ENCODE assay signal across 9 mouse cellular contexts in genomic region chr14:100285656-100286585, GRCm38 (mm10). TPM values are rescaled to one million over a fixed set of nuclear protein-coding genes. Genes with fewer than 3 reads are reported as not detected.
DNase-seq lines count a peak whose midpoint lies in the region; ATAC-seq lines count a peak whose summit lies in the region.
"Had no signal": no experiment of that assay in that cellular context is flagged by ENCODE, and none has a peak within 500 bp of the region (broad histone marks: within the 10 kb centered on the region; RNA-seq: fewer than 3 reads in every experiment).

No protein-coding gene starts in this region.

- DNase-seq in adrenal gland, adult 8-10 months, result peak; percentile 72
- DNase-seq in cerebellum, postnatal 4 days (ENCODE audit: low spot score in 2 of 2), result peak; percentile 51 to 74
- DNase-seq in gastrocnemius, adult 8-10 months (ENCODE audit: low spot score in 2 of 2), result peak; percentile 67 to 86
- DNase-seq in left cerebral cortex, postnatal 14 days (ENCODE audit: low spot score in 2 of 2), result peak; percentile 46 to 60
- DNase-seq in skeletal muscle tissue, adult 2 months (ENCODE audit: low read depth, low spot score), result peak; percentile 83

- no peaks in the 10 kb centered on the region for H3K36me3 ChIP-seq in hindbrain, embryonic 16.5 days (ENCODE audit: control insufficient read depth, insufficient read depth, low read length)

- intact Hi-C loops in left cerebral cortex, postnatal 14 days (cut with DNase I), result loop anchor here (2.0 to 5.0 kb wide), 2 partner anchors 175 to 354 kb away; no protein-coding TSS in a partner anchor

- under 1% methylated on average over 60 of the region's 60 CpGs for WGBS in hindbrain, embryonic 16.5 days

- H3K4me3 ChIP-seq in hindbrain, embryonic 16.5 days (ENCODE audit: low read length), result peak overlapping the region; percentile 52

- no peaks in the 10 kb centered on the region for H3K27me3 ChIP-seq in hindbrain, embryonic 16.5 days (replicated peaks; ENCODE audit: control insufficient read depth, insufficient read depth, low read length)

- ATAC-seq in hindbrain, embryonic 16.5 days, result peak; percentile 67
- ATAC-seq in megakaryocyte progenitor cell, adult 5-6 weeks (replicated peaks; ENCODE audit: poor library complexity), result peak; percentile 45
- ATAC-seq in erythroid progenitor cell, adult 5-6 weeks (replicated peaks; ENCODE audit: low FRiP score, poor library complexity, severe bottlenecking), result no peak

- H3K9me3 ChIP-seq in hindbrain, embryonic 16.5 days (ENCODE audit: control insufficient read depth, low read length), result no peaks in the 10 kb centered on the region

- H3K27ac ChIP-seq in hindbrain, embryonic 16.5 days (ENCODE audit: low read depth, low read length), result peak overlapping the region; percentile 97
- H3K27ac ChIP-seq: macrophage had no signal

- H3K4me2 ChIP-seq in hindbrain, embryonic 16.5 days (ENCODE audit: low read length), result peak overlapping the region; percentile 98

- peak overlapping the region; percentile 88 for H3K9ac ChIP-seq in hindbrain, embryonic 16.5 days (ENCODE audit: low read depth, low read length)

- H3K4me1 ChIP-seq in hindbrain, embryonic 16.5 days (ENCODE audit: control insufficient read depth, insufficient read depth, low read depth, low read length), result peaks cover 8% of the 10 kb centered on the region

RNA-seq across cellular contexts. Expression of gene Klf12, which starts 1.4 kb away (rescaled TPM):
- 10 to 100 TPM; 23.8 to 38.4 (median 26.1) TPM for total RNA-seq in adrenal gland, adult 8-10 months (2022)
- 10 to 100 TPM in 3 of 4 experiments, 1 to 10 TPM in 1; 9.4 to 13.8 (median 12.7) TPM for total RNA-seq in gastrocnemius, adult 8-10 months (2022)
- 39.9 and 49.8 TPM in 2 replicates for polyA plus RNA-seq in hindbrain, embryonic 16.5 days (2015; fragmentation: Nextera tagmentation; extraction: Ambion mirVana)
- total RNA-seq in left cerebral cortex, postnatal 14 days (2021), result 10 to 100 TPM; 44.3 to 44.5 TPM
- 0.20 and 1.2 TPM in 2 replicates for total RNA-seq in megakaryocyte progenitor cell, adult 5-6 weeks (2015)
- total RNA-seq in megakaryocyte progenitor cell, adult 5-6 weeks (2017), result 0.44 TPM in 1 of 2 replicates, not detected in the other
- not detected in 2 replicates for total RNA-seq in erythroid progenitor cell, adult 5-6 weeks (2015; ENCODE audit: low replicate concordance)
- 3.3 TPM in 1 of 2 replicates, not detected in the other for total RNA-seq in erythroid progenitor cell, adult 5-6 weeks (2017; ENCODE audit: low replicate concordance)
- polyA plus RNA-seq: macrophage had no signal
